Mouse (Mus musculus): ENCODE results near the gene Cox4i1. TPM values are rescaled to one million over a fixed set of nuclear protein-coding genes. Genes with fewer than 3 reads are reported as not detected.
"Not testable (repeated sequence)": the region's sequence is repeated elsewhere in the genome, so short reads cannot be mapped to it uniquely, and the experiment has no call there.

Cox4i1 gene
- polyA plus RNA-seq, 1 experiment = 4,844 TPM

GRCm38 (mm10) chr8:120678447-120678846, 10.4 kb downstream of the Cox4i1 start:
- no peaks in the 10 kb centered on the region for H3K4me1 ChIP-seq (ENCODE audit: control insufficient read depth, insufficient read depth, insufficient read length, low read length)

GRCm38 (mm10) chr8:120679629-120680387, 11.8 kb downstream of the Cox4i1 start:
- Histone ChIP-seq H3K27ac (replicated peaks; ENCODE audit: low read depth, low read length) (no peak overlapping the region), H3K4me1 (ENCODE audit: control insufficient read depth, insufficient read depth, insufficient read length, low read length) (no peaks in the 10 kb centered on the region), H3K4me3 (ENCODE audit: insufficient read depth, low read depth, low read length) (no peak overlapping the region)

More at GRCm38 (mm10) chr8:120678447-120678846, 10.4 kb downstream of the Cox4i1 start:
- Histone ChIP-seq H3K4me3 (ENCODE audit: insufficient read depth, low read depth, low read length) (no peak overlapping the region), H3K27ac (replicated peaks; ENCODE audit: low read depth, low read length) (no peak overlapping the region)

GRCm38 (mm10) chr8:120680405-120680804, 12.4 kb downstream of the Cox4i1 start:
- not testable (repeated sequence) for H3K4me3 ChIP-seq (ENCODE audit: insufficient read depth, low read depth, low read length); H3K27ac ChIP-seq (replicated peaks; ENCODE audit: low read depth, low read length); H3K4me1 ChIP-seq (ENCODE audit: control insufficient read depth, insufficient read depth, insufficient read length, low read length)

- Histone ChIP-seq H3K4me3 (ENCODE audit: insufficient read depth, low read depth, low read length) (no peak overlapping the region), H3K27ac (replicated peaks; ENCODE audit: low read depth, low read length) (no peak overlapping the region), H3K4me1 (ENCODE audit: control insufficient read depth, insufficient read depth, insufficient read length, low read length) (no peaks in the 10 kb centered on the region)
Observed at GRCm38 (mm10) chr8:120681113-120681512, 13.1 kb downstream of the Cox4i1 start.

GRCm38 (mm10) chr8:120683602-120684001, 15.6 kb downstream of the Cox4i1 start:
- Histone ChIP-seq H3K27ac (replicated peaks; ENCODE audit: low read depth, low read length) (no peak overlapping the region), H3K4me1 (ENCODE audit: control insufficient read depth, insufficient read depth, insufficient read length, low read length) (no peaks in the 10 kb centered on the region), H3K4me3 (ENCODE audit: insufficient read depth, low read depth, low read length) (no peak overlapping the region)

GRCm38 (mm10) chr8:120684082-120684481, 16.1 kb downstream of the Cox4i1 start:
- Histone ChIP-seq H3K4me3 (ENCODE audit: insufficient read depth, low read depth, low read length) (no peak overlapping the region), H3K4me1 (ENCODE audit: control insufficient read depth, insufficient read depth, insufficient read length, low read length) (no peaks in the 10 kb centered on the region), H3K27ac (replicated peaks; ENCODE audit: low read depth, low read length) (no peak overlapping the region)

- Histone ChIP-seq H3K4me1 (ENCODE audit: control insufficient read depth, insufficient read depth, insufficient read length, low read length) (no peaks in the 10 kb centered on the region), H3K4me3 (ENCODE audit: insufficient read depth, low read depth, low read length) (peak overlapping the region; percentile 17; the same call in 1 of the 2 replicates), H3K27ac (replicated peaks; ENCODE audit: low read depth, low read length) (peak overlapping the region; percentile 68)
Observed at GRCm38 (mm10) chr8:120685097-120685496, 17.1 kb downstream of the Cox4i1 start.

- peak overlapping the region; percentile 17; the same call in 1 of the 2 replicates for H3K4me3 ChIP-seq (ENCODE audit: insufficient read depth, low read depth, low read length)
- H3K4me1 ChIP-seq (ENCODE audit: control insufficient read depth, insufficient read depth, insufficient read length, low read length) = no peaks in the 10 kb centered on the region
- peak overlapping the region; percentile 68 for H3K27ac ChIP-seq (replicated peaks; ENCODE audit: low read depth, low read length)
Observed at GRCm38 (mm10) chr8:120685591-120685990, 17.6 kb downstream of the Cox4i1 start.

GRCm38 (mm10) chr8:120686051-120686450, 18.0 kb downstream of the Cox4i1 start:
- H3K4me3 ChIP-seq (ENCODE audit: insufficient read depth, low read depth, low read length) = no peak overlapping the region
- H3K27ac ChIP-seq (replicated peaks; ENCODE audit: low read depth, low read length) = peak overlapping the region; percentile 68
- no peaks in the 10 kb centered on the region for H3K4me1 ChIP-seq (ENCODE audit: control insufficient read depth, insufficient read depth, insufficient read length, low read length)

- no peaks in the 10 kb centered on the region for H3K4me1 ChIP-seq (ENCODE audit: control insufficient read depth, insufficient read depth, insufficient read length, low read length)
- H3K27ac ChIP-seq (replicated peaks; ENCODE audit: low read depth, low read length) = peak overlapping the region; percentile 26; the same call in 1 of the 2 replicates
- H3K4me3 ChIP-seq (ENCODE audit: insufficient read depth, low read depth, low read length) = no peak overlapping the region
Observed at GRCm38 (mm10) chr8:120686576-120686975, 18.6 kb downstream of the Cox4i1 start.

- Histone ChIP-seq H3K4me1 (ENCODE audit: control insufficient read depth, insufficient read depth, insufficient read length, low read length) (no peaks in the 10 kb centered on the region), H3K4me3 (ENCODE audit: insufficient read depth, low read depth, low read length) (no peak overlapping the region), H3K27ac (replicated peaks; ENCODE audit: low read depth, low read length) (no peak overlapping the region)
Observed at GRCm38 (mm10) chr8:120687786-120688185, 19.8 kb downstream of the Cox4i1 start.

- Histone ChIP-seq H3K4me1 (ENCODE audit: control insufficient read depth, insufficient read depth, insufficient read length, low read length) (no peaks in the 10 kb centered on the region), H3K27ac (replicated peaks; ENCODE audit: low read depth, low read length) (no peak overlapping the region), H3K4me3 (ENCODE audit: insufficient read depth, low read depth, low read length) (no peak overlapping the region)
Observed at GRCm38 (mm10) chr8:120688511-120688910, 20.5 kb downstream of the Cox4i1 start.

- Histone ChIP-seq H3K4me1 (ENCODE audit: control insufficient read depth, insufficient read depth, insufficient read length, low read length) (peaks cover 10% of the 10 kb centered on the region; the same call in 1 of the 2 replicates), H3K27ac (replicated peaks; ENCODE audit: low read depth, low read length) (no peak overlapping the region), H3K4me3 (ENCODE audit: insufficient read depth, low read depth, low read length) (no peak overlapping the region)
Observed at GRCm38 (mm10) chr8:120692934-120693333, 24.9 kb downstream of the Cox4i1 start.

- H3K4me1 ChIP-seq (ENCODE audit: control insufficient read depth, insufficient read depth, insufficient read length, low read length) = peaks cover 13% of the 10 kb centered on the region; the same call in 1 of the 2 replicates
- no peak overlapping the region for H3K27ac ChIP-seq (replicated peaks; ENCODE audit: low read depth, low read length)
- no peak overlapping the region for H3K4me3 ChIP-seq (ENCODE audit: insufficient read depth, low read depth, low read length)
Observed at GRCm38 (mm10) chr8:120693861-120694493, 26.0 kb downstream of the Cox4i1 start.

GRCm38 (mm10) chr8:120696401-120697153, 28.6 kb downstream of the Cox4i1 start:
- Histone ChIP-seq H3K27ac (replicated peaks; ENCODE audit: low read depth, low read length) (no peak overlapping the region), H3K4me1 (ENCODE audit: control insufficient read depth, insufficient read depth, insufficient read length, low read length) (peaks cover 19% of the 10 kb centered on the region), H3K4me3 (ENCODE audit: insufficient read depth, low read depth, low read length) (no peak overlapping the region)
